Mouse (Mus musculus) stomach, embryonic 14.5 days (tissue): Measurements from ENCODE around the gene Prpf40b. TPM values are rescaled to one million over a fixed set of nuclear protein-coding genes. Genes with fewer than 3 reads are reported as not detected.

Experiments used
- ATAC-seq: fragments of 200-750 bp; cut with Nextera tagmentation; 2 replicates; pipeline ENCODE4 v1.8.0; 2017; ENCODE audit warnings: low read depth, moderate TSS enrichment; ENCODE audit not compliant: insufficient number of reproducible peaks, insufficient read depth, low FRiP score
- H3K27ac ChIP-seq: fragments of 300-500 bp; sonication (generic); 2 replicates; pipeline ENCODE4 v1.5.1; 2014; ENCODE audit warnings: mild to moderate bottlenecking, low read length, moderate library complexity, mixed read lengths
- H3K27me3 ChIP-seq: fragments of 300-500 bp; sonication (generic); 2 replicates; pipeline ENCODE4 v1.6.1; 2014; ENCODE audit warnings: low read length, control low read depth, mixed read lengths; ENCODE audit not compliant: control insufficient read depth, insufficient read depth
- H3K36me3 ChIP-seq: fragments of 300-500 bp; sonication (generic); 2 replicates; pipeline ENCODE4 v1.6.1; 2014; ENCODE audit warnings: mild to moderate bottlenecking, control low read depth, low read length, moderate library complexity, mixed read lengths; ENCODE audit not compliant: control insufficient read depth, insufficient read depth
- H3K4me1 ChIP-seq: fragments of 300-500 bp; sonication (generic); 2 replicates; pipeline ENCODE4 v1.6.1; 2014; ENCODE audit warnings: low read length, control low read depth, mixed read lengths; ENCODE audit not compliant: control insufficient read depth, insufficient read depth
- H3K4me2 ChIP-seq: fragments of 300-500 bp; sonication (generic); replicated peaks from 2 replicates; pipeline ENCODE4 v1.6.1; 2014; ENCODE audit warnings: low read depth, low read length, control low read depth
- H3K4me3 ChIP-seq: fragments of 300-500 bp; sonication (generic); 2 replicates; pipeline ENCODE4 v1.5.1; 2014; ENCODE audit warnings: low read depth, low read length, control low read depth
- H3K9ac ChIP-seq: fragments of 300-500 bp; sonication (generic); replicated peaks from 2 replicates; pipeline ENCODE4 v1.6.1; 2014; ENCODE audit warnings: low read depth, mild to moderate bottlenecking, control low read depth, low read length, moderate library complexity, mixed read lengths
- H3K9me3 ChIP-seq: fragments of 300-500 bp; sonication (generic); 2 replicates; pipeline ENCODE4 v1.6.1; 2016; ENCODE audit warnings: low read depth, low read length, control low read depth; ENCODE audit not compliant: control insufficient read depth
- WGBS: fragments of 180-500 bp; shearing (Covaris S2); extraction: QIAGEN DNeasy Blood & Tissue Kit; methylation state at CpG from one replicate; pipeline ENCODE4 v1.1.7; 2014; 5-methylcytosine and 5-hydroxymethylcytosine counted together
- polyA plus RNA-seq: library from polyadenylated mRNA; unstranded; fragments of >200 nt; fragmentation: Nextera tagmentation; extraction: Ambion mirVana; gene quantifications from 2 replicates; pipeline ENCODE4 v1.2.1, GENCODE M21; 2014

The Prpf40b gene
- polyA plus RNA-seq, 1 experiment from 2014 or later: 57.5 TPM

- Histone ChIP-seq H3K9me3 (no peaks in the 10 kb centered on the region), H3K36me3 (peaks cover 79% of the 10 kb centered on the region), H3K27me3 (no peaks in the 10 kb centered on the region), H3K9ac (no peak overlapping the region), H3K27ac (peak overlapping the region; percentile 27; the same call in 1 of the 2 replicates), H3K4me1 (no peaks in the 10 kb centered on the region), H3K4me3 (no peak overlapping the region), H3K4me2 (no peak overlapping the region)
- WGBS: 70% methylated on average over 3 of the region's 3 CpGs
- no peak for ATAC-seq
These were observed 24.6 kb downstream of the Prpf40b start for GRCm38 (mm10) chr15:99319411-99319871.

GRCm38 (mm10) chr15:99320168-99320674 is 25.3 kb downstream of the Prpf40b start:
- 78% methylated on average over 10 of the region's 10 CpGs for WGBS

GRCm38 (mm10) chr15:99320978-99321377 is 26.1 kb downstream of the Prpf40b start:
- H3K36me3 ChIP-seq: peaks cover 86% of the 10 kb centered on the region
- ATAC-seq: no peak
- no peak overlapping the region for H3K9ac ChIP-seq
- no peaks in the 10 kb centered on the region for H3K9me3 ChIP-seq
- no peak overlapping the region for H3K4me3 ChIP-seq
- no peaks in the 10 kb centered on the region for H3K27me3 ChIP-seq
- WGBS: 79% methylated on average over 9 of the region's 9 CpGs
- no peaks in the 10 kb centered on the region for H3K4me1 ChIP-seq
- H3K4me2 ChIP-seq: no peak overlapping the region
- peak overlapping the region; percentile 33; the same call in 1 of the 2 replicates for H3K27ac ChIP-seq

More at GRCm38 (mm10) chr15:99320168-99320674, 25.3 kb downstream of the Prpf40b start:
- H3K9ac ChIP-seq: no peak overlapping the region
- no peak overlapping the region for H3K4me3 ChIP-seq
- H3K36me3 ChIP-seq: peaks cover 86% of the 10 kb centered on the region
- no peak overlapping the region for H3K4me2 ChIP-seq
- no peaks in the 10 kb centered on the region for H3K4me1 ChIP-seq
- no peaks in the 10 kb centered on the region for H3K27me3 ChIP-seq
- H3K9me3 ChIP-seq: no peaks in the 10 kb centered on the region
- H3K27ac ChIP-seq: peak overlapping the region; percentile 33; the same call in 1 of the 2 replicates
- no peak for ATAC-seq

- H3K4me3 ChIP-seq: no peak overlapping the region
- H3K27me3 ChIP-seq: no peaks in the 10 kb centered on the region
- no peaks in the 10 kb centered on the region for H3K4me1 ChIP-seq
- no peak overlapping the region for H3K9ac ChIP-seq
- H3K36me3 ChIP-seq: peaks cover 73% of the 10 kb centered on the region
- 83% methylated on average over 9 of the region's 9 CpGs for WGBS
- no peak overlapping the region for H3K27ac ChIP-seq
- H3K9me3 ChIP-seq: no peaks in the 10 kb centered on the region
- ATAC-seq: no peak
- H3K4me2 ChIP-seq: no peak overlapping the region
These were observed 29.3 kb downstream of the Prpf40b start for GRCm38 (mm10) chr15:99324151-99324550.

GRCm38 (mm10) chr15:99325598-99325997 is 30.7 kb downstream of the Prpf40b start:
- Histone ChIP-seq H3K36me3 (peaks cover 62% of the 10 kb centered on the region), H3K27me3 (no peaks in the 10 kb centered on the region), H3K4me3 (no peak overlapping the region), H3K9ac (no peak overlapping the region), H3K9me3 (no peaks in the 10 kb centered on the region), H3K4me1 (no peaks in the 10 kb centered on the region), H3K4me2 (no peak overlapping the region), H3K27ac (no peak overlapping the region)
- no peak for ATAC-seq
- WGBS: 89% methylated on average over 6 of the region's 6 CpGs

GRCm38 (mm10) chr15:99326407-99326806 is 31.5 kb downstream of the Prpf40b start:
- no peak overlapping the region for H3K4me3 ChIP-seq
- H3K4me1 ChIP-seq: no peaks in the 10 kb centered on the region
- no peaks in the 10 kb centered on the region for H3K27me3 ChIP-seq
- 35% methylated on average over 2 of the region's 2 CpGs for WGBS
- no peak overlapping the region for H3K4me2 ChIP-seq
- H3K9ac ChIP-seq: no peak overlapping the region
- H3K9me3 ChIP-seq: no peaks in the 10 kb centered on the region
- H3K36me3 ChIP-seq: peaks cover 55% of the 10 kb centered on the region
- ATAC-seq: no peak
- H3K27ac ChIP-seq: peak overlapping the region; percentile 21; the same call in 1 of the 2 replicates

- no peaks in the 10 kb centered on the region for H3K27me3 ChIP-seq
- H3K9ac ChIP-seq: no peak overlapping the region
- H3K36me3 ChIP-seq: peaks cover 49% of the 10 kb centered on the region
- no peak overlapping the region for H3K27ac ChIP-seq
- peaks cover 2% of the 10 kb centered on the region; the same call in 1 of the 2 replicates for H3K4me1 ChIP-seq
- WGBS: 88% methylated on average over 1 of the region's 1 CpGs
- no peaks in the 10 kb centered on the region for H3K9me3 ChIP-seq
- no peak overlapping the region for H3K4me2 ChIP-seq
- no peak for ATAC-seq
- H3K4me3 ChIP-seq: no peak overlapping the region
These were observed 32.1 kb downstream of the Prpf40b start for GRCm38 (mm10) chr15:99326959-99327358.

GRCm38 (mm10) chr15:99328011-99328410 is 33.1 kb downstream of the Prpf40b start:
- peaks cover 40% of the 10 kb centered on the region for H3K36me3 ChIP-seq

GRCm38 (mm10) chr15:99330324-99330723 is 35.4 kb downstream of the Prpf40b start:
- no peak for ATAC-seq
- 79% methylated on average over 2 of the region's 2 CpGs for WGBS
- Histone ChIP-seq H3K4me1 (peaks cover 34% of the 10 kb centered on the region), H3K27me3 (no peaks in the 10 kb centered on the region), H3K4me3 (no peak overlapping the region), H3K27ac (no peak overlapping the region), H3K36me3 (peaks cover 23% of the 10 kb centered on the region), H3K4me2 (no peak overlapping the region), H3K9me3 (no peaks in the 10 kb centered on the region), H3K9ac (no peak overlapping the region)

More at GRCm38 (mm10) chr15:99328011-99328410, 33.1 kb downstream of the Prpf40b start:
- WGBS: 91% methylated on average over 5 of the region's 5 CpGs
- no peak overlapping the region for H3K27ac ChIP-seq
- no peak overlapping the region for H3K9ac ChIP-seq
- H3K27me3 ChIP-seq: no peaks in the 10 kb centered on the region
- ATAC-seq: no peak
- no peak overlapping the region for H3K4me2 ChIP-seq
- H3K4me3 ChIP-seq: no peak overlapping the region
- no peaks in the 10 kb centered on the region for H3K9me3 ChIP-seq
- H3K4me1 ChIP-seq: peaks cover 13% of the 10 kb centered on the region
